Mouse (Mus musculus) monocyte, adult 5-6 weeks (primary cell): Measurements from ENCODE around the gene Tmcc3. TPM values are rescaled to one million over a fixed set of nuclear protein-coding genes. Genes with fewer than 3 reads are reported as not detected.
A peak's percentile ranks its signal among the peaks of the same experiment; 100 is the strongest.

Experiments used
- ATAC-seq: fragments of 153-309, 156-312 bp; replicated peaks from 2 replicates; pipeline ENCODE4 v1.8.0; 2017; ENCODE audit warnings: mild to moderate bottlenecking; ENCODE audit not compliant: low TSS enrichment, insufficient number of reproducible peaks, severe bottlenecking, poor library complexity, low FRiP score
- total RNA-seq: library from RNA; stranded (forward); fragments of 200-1000, 200-491, 200-594 nt; gene quantifications from 3 replicates; pipeline ENCODE4 v1.2.3, GENCODE M21; 2017

Gene Tmcc3
- total RNA-seq, 1 experiment from 2014 or later: 9.3 TPM

- ATAC-seq: peak; percentile 45; the same call in 1 of the 2 replicates
These were observed 240.3 kb downstream of the Tmcc3 start for GRCm38 (mm10) chr10:94551924-94552523.

- ATAC-seq: no peak
These were observed 243.6 kb downstream of the Tmcc3 start for GRCm38 (mm10) chr10:94555394-94555793.

- ATAC-seq: no peak
These were observed 245.8 kb downstream of the Tmcc3 start for GRCm38 (mm10) chr10:94557428-94558149.

GRCm38 (mm10) chr10:94558826-94559225 lies 247.1 kb downstream of the Tmcc3 start:
- ATAC-seq: no peak

GRCm38 (mm10) chr10:94561351-94561750 lies 249.6 kb downstream of the Tmcc3 start:
- no peak for ATAC-seq

- ATAC-seq: 0 out of 2 replicates have a peak, but pooled peaks have one; percentile 31
These were observed 250.4 kb downstream of the Tmcc3 start for GRCm38 (mm10) chr10:94562188-94562587.

- no peak for ATAC-seq
These were observed 251.2 kb downstream of the Tmcc3 start for GRCm38 (mm10) chr10:94562991-94563390.

- ATAC-seq: no peak
These were observed 253.9 kb downstream of the Tmcc3 start for GRCm38 (mm10) chr10:94565410-94566221.

GRCm38 (mm10) chr10:94566222-94566868 lies 254.6 kb downstream of the Tmcc3 start:
- no peak for ATAC-seq

GRCm38 (mm10) chr10:94567251-94567650 lies 255.5 kb downstream of the Tmcc3 start:
- no peak for ATAC-seq

GRCm38 (mm10) chr10:94567915-94568314 lies 256.2 kb downstream of the Tmcc3 start:
- ATAC-seq: no peak

- no peak for ATAC-seq
These were observed 257.1 kb downstream of the Tmcc3 start for GRCm38 (mm10) chr10:94568867-94569266.

GRCm38 (mm10) chr10:94569731-94570130 lies 258.0 kb downstream of the Tmcc3 start:
- no peak for ATAC-seq

GRCm38 (mm10) chr10:94571927-94572620 lies 260.3 kb downstream of the Tmcc3 start:
- ATAC-seq: no peak

GRCm38 (mm10) chr10:94572772-94573171 lies 261.0 kb downstream of the Tmcc3 start:
- ATAC-seq: no peak

- no peak for ATAC-seq
These were observed 262.9 kb downstream of the Tmcc3 start for GRCm38 (mm10) chr10:94574451-94575333.

GRCm38 (mm10) chr10:94575958-94576357 lies 264.2 kb downstream of the Tmcc3 start:
- ATAC-seq: peak; percentile 91

- ATAC-seq: no peak
These were observed 267.1 kb downstream of the Tmcc3 start for GRCm38 (mm10) chr10:94578870-94579269.
